Mouse (Mus musculus): ENCODE data around the gene Olfr1424. TPM values are rescaled to one million over a fixed set of nuclear protein-coding genes. Genes with fewer than 3 reads are reported as not detected.

Olfr1424 gene
- not detected for polyA plus RNA-seq (2017; shearing (Covaris generic))

DNA sequence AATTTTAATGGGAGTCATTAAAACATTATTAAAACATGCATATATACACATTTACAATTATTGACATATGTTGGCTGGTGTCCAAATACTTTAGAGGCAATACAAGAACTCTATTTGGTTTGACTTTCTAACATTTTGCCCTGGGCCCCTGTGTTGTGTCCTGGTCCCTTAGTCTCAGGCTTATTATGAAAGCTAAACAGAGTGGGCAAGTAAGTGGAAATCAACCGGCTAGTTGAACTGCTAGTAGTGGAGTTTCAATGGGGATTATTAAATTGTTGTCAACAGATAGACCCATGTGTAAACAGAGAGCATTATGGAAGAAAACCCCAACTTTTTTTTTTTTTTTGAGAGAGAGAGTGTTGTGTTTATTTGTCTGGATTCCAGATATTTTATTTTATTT is at the start of gene Olfr1424:
TSS of gene Olfr1424 (minus strand) at position 101 of the 400 bp plus-strand sequence.

DNA sequence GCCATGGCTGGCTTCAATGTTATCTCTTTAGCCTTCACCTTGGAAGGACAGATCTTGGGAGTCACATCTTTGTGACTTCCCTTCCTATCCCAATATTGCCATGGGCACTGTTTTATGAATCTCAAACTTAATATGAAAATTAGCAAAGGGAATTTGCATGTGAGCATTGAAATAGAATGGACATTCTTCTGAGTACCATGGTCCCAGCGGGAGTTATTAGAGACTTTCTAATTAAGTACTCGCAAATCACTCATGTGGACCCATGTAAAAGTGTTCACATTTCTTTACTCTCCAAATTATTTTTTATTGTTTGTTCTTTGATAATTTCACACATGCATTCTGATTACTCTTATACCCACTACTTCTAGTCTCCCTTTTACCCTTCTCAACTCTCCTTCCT is 40.8 kb upstream of the Olfr1424 start, which contains the start of gene Olfr1427:
TSS of gene Olfr1427 (minus strand) at position 101 of the 400 bp plus-strand sequence.

DNA sequence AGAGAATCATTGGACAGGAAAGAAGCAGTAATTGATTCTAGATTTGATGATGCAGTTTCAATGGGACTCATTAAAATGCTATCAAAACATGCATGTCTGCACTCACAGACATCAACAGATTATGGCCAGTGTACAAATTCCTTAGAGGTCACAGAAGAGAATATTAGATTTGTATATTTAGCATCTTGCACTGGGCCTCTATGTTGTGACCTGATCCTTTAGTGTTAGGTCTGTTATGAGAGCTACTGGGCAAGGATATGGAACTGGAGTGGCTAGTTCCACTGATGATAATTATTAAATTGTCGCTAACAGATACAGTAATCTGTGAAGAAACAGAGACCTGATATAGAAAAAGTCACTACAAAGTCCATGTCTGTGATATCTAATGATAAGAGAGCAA is 29.4 kb upstream of the Olfr1424 start, which contains the start of gene Olfr1426:
TSS of gene Olfr1426 (minus strand) at position 101 of the 400 bp plus-strand sequence.

DNA sequence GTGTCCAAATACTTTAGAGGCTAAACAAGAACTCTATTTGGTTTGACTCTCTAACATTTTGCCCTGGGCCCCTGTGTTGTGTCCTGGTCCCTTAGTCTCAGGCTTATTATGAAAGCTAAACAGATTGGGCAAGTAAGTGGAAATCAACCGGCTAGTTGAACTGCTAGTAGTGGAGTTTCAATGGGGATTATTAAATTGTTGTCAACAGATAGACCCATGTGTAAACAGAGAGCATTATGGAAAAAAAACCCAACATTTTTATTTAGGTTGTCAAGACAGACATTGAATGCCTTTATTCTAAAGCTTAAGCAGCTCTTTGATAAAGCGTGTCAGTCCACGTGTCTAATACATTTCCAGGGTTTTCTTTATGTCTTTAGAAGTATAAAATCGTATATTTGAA is 15.1 kb upstream of the Olfr1424 start, which contains the start of gene Olfr1425:
TSS of gene Olfr1425 (minus strand) at position 101 of the 400 bp plus-strand sequence.

DNA sequence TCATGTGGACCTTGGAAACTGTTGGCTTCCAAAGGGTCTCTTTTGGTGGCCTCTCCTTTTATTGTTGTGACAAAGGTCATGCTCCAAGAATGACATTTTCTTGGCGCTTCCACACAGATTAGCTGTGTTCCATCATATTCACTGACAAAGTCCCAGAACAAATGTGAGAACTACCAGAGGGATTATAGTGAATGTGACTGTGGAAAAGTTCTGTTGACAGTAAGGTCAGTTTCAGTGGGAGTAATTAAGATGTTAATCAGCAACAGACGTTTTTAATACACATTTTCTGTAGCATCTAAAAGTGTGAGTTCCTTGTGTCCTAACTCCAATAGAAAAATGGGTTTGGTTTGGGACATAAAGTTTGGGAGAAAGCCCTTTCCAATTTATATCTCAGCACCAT is 21.3 kb downstream of the Olfr1424 start, which contains the start of gene Olfr1423:
TSS of gene Olfr1423 (minus strand) at position 101 of the 400 bp plus-strand sequence.

Other genes starting within 250 kb of the Olfr1424 start
- 2.0 TPM for gene Stx3, start 243.3 kb downstream of the Olfr1424 start, polyA plus RNA-seq (2017; shearing (Covaris generic))
- gene Olfr1417, start 223.5 kb downstream of the Olfr1424 start, polyA plus RNA-seq (2017; shearing (Covaris generic)), result not detected
- gene Olfr1418, start 201.6 kb downstream of the Olfr1424 start, polyA plus RNA-seq (2017; shearing (Covaris generic)), result not detected
- not detected for gene Olfr1419, start 187.6 kb downstream of the Olfr1424 start, polyA plus RNA-seq (2017; shearing (Covaris generic))
- not detected for gene Olfr1420, start 176.1 kb downstream of the Olfr1424 start, polyA plus RNA-seq (2017; shearing (Covaris generic))
- 19.2 TPM for gene Patl1, start 150.3 kb downstream of the Olfr1424 start, polyA plus RNA-seq (2017; shearing (Covaris generic))
- 3.2 TPM for gene Osbp, start 96.7 kb downstream of the Olfr1424 start, polyA plus RNA-seq (2017; shearing (Covaris generic))
- 0.05 TPM for gene Olfr1423, start 21.4 kb downstream of the Olfr1424 start, polyA plus RNA-seq (2017; shearing (Covaris generic))
- gene Olfr1425, start 15.0 kb upstream of the Olfr1424 start, polyA plus RNA-seq (2017; shearing (Covaris generic)), result not detected
- not detected for gene Olfr1426, start 29.3 kb upstream of the Olfr1424 start, polyA plus RNA-seq (2017; shearing (Covaris generic))
- not detected for gene Olfr1427, start 40.7 kb upstream of the Olfr1424 start, polyA plus RNA-seq (2017; shearing (Covaris generic))
- not detected for gene Olfr1428, start 53.2 kb upstream of the Olfr1424 start, polyA plus RNA-seq (2017; shearing (Covaris generic))
- not detected for gene Olfr76, start 60.5 kb upstream of the Olfr1424 start, polyA plus RNA-seq (2017; shearing (Covaris generic))
- gene Olfr1555-ps1, start 107.4 kb upstream of the Olfr1424 start, polyA plus RNA-seq (2017; shearing (Covaris generic)), result 0.22 TPM
- not detected for gene Olfr1431, start 138.0 kb upstream of the Olfr1424 start, polyA plus RNA-seq (2017; shearing (Covaris generic))
- gene Olfr1432, start 169.9 kb upstream of the Olfr1424 start, polyA plus RNA-seq (2017; shearing (Covaris generic)), result not detected
- gene Olfr262, start 179.0 kb upstream of the Olfr1424 start, polyA plus RNA-seq (2017; shearing (Covaris generic)), result not detected
- gene Olfr235, start 198.3 kb upstream of the Olfr1424 start, polyA plus RNA-seq (2017; shearing (Covaris generic)), result not detected
- gene Olfr1434, start 217.2 kb upstream of the Olfr1424 start, polyA plus RNA-seq (2017; shearing (Covaris generic)), result not detected
- not detected for gene Olfr1436, start 236.4 kb upstream of the Olfr1424 start, polyA plus RNA-seq (2017; shearing (Covaris generic))

Data from activated CD4-positive, CD25-positive, alpha-beta regulatory T cell, adult 9 weeks (primary cell).